Mouse (Mus musculus): ENCODE results near the gene Supt4a.

DNA sequence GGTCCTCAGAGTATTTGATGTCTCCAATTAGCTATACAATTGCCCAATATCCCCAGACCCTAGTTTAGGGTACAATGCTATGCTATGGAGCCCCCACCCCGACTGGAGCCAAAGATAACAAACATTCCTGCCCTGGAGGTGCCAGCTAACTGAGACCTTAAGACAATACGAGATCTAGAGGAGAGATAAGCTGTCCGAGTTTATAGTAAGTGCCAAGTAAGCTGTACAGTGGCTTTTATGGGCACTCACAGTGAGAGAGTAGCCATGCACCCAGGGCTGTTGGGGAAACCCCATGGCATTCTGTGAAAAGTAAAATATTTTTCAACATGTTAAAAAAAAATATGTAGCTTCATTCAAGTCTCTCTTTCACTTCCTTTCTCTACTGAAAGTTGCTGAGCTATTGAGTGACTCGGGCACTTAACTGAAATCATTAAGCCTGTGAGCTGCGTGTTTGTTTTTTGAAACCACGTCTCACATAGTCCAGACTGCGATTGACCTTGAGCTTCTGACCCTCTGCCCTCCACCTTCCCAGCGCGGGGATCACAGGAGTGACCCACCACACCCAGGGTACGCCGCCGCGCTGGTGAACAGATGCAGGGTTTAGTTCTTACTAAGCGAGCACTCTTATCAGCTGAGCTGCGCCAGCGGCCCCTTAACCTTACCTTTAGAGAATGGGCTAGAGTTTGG lies 47.2 kb upstream of the Supt4a start:
- TF ChIP-seq CTCF (IDR thresholded peaks at IDR 0.05; ENCODE audit: control insufficient read depth, insufficient read depth, insufficient read length) (no peak), USF1 (IDR thresholded peaks at IDR 0.05; ENCODE audit: low read depth) (no peak), MYOG (IDR thresholded peaks at IDR 0.05; ENCODE audit: control insufficient read depth, extremely low read depth, insufficient read length) (no peak), MAX (IDR thresholded peaks at IDR 0.05) (no peak), MYOD1 (IDR thresholded peaks at IDR 0.05; ENCODE audit: control insufficient read depth, insufficient read length, low read depth) (no peak)
